Comparison of ENCODE assay signal across 8 mouse cellular contexts in the genomic region with DNA sequence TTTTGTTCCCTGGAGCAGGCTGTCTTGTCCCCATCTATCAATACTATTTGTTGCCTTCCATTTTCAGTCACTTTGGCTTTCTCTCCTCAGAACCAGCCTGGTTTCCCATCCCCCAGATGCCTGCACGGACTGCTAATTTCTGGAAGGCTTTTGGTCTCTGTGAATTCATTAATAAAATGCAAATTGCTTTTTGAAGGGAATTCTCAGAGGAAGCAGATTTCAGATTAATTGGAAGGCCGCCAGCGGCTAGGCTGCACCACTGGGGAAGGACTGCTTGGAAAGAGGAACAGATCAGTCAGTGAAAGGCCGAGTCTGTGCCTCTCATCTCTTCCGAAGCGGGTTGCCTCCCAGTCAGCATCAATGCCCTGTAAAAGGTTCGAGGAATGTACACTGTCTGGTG.
A peak's percentile ranks its signal among the peaks of the same experiment; 100 is the strongest.
DNase-seq lines count a peak whose midpoint lies in the region; ATAC-seq lines count a peak whose summit lies in the region.

No protein-coding gene starts in this region.

- no peak for ATAC-seq in frontal cortex, adult (ENCODE audit: low TSS enrichment)
- no peak for ATAC-seq in monocyte, adult 5-6 weeks (replicated peaks; ENCODE audit: insufficient number of reproducible peaks, low FRiP score, low TSS enrichment, poor library complexity, severe bottlenecking)

- peak; percentile 69 for DNase-seq in kidney, postnatal 10 days
- DNase-seq in kidney, adult 18-20 months, result no peak
- DNase-seq in cerebellum, postnatal 25 days, result peak; percentile 30 to 58
- DNase-seq in layer of hippocampus, adult 8-10 months (ENCODE audit: low spot score in 2 of 2), result peak; percentile 69 to 72
- DNase-seq in right cerebral cortex, postnatal 10 days (ENCODE audit: low spot score in 2 of 2), result peak; percentile 82 to 83
- DNase-seq in urinary bladder, adult 2 months (ENCODE audit: low spot score), result no peak

Comparison
In these comparisons a context has a peak if more than half of its experiments do, and no peak if none do; other contexts are left out.
1. DNase-seq: peak in kidney, postnatal 10 days (single experiment), cerebellum, postnatal 25 days (2 of 2), layer of hippocampus, adult 8-10 months (2 of 2) and right cerebral cortex, postnatal 10 days (2 of 2); none in kidney, adult 18-20 months (single experiment) and urinary bladder, adult 2 months (single experiment).